Comparison of ENCODE assay signal across 8 mouse cellular contexts in genomic region chr8:86873151-86873550, GRCm38 (mm10). TPM values are rescaled to one million over a fixed set of nuclear protein-coding genes. Genes with fewer than 3 reads are reported as not detected.
DNase-seq lines count a peak whose midpoint lies in the region; ATAC-seq and TF ChIP-seq lines count a peak whose summit lies in the region.

No protein-coding gene starts in this region.

- H3K36me3 ChIP-seq in hindbrain, embryonic 15.5 days: no peaks in the 10 kb centered on the region
- H3K36me3 ChIP-seq in hindbrain, embryonic 10.5 days: peaks cover 18% of the 10 kb centered on the region
- no peaks in the 10 kb centered on the region for H3K36me3 ChIP-seq in macrophage (ENCODE audit: inconsistent target)

- ATAC-seq in hindbrain, embryonic 15.5 days (ENCODE audit: low FRiP score, low read depth): peak; percentile 54; the same call in 1 of the 2 replicates

- H3K27ac ChIP-seq in hindbrain, embryonic 15.5 days (replicated peaks): peak overlapping the region; percentile 23; the same call in 1 of the 2 replicates
- no peak overlapping the region for H3K27ac ChIP-seq in hindbrain, embryonic 10.5 days
- H3K27ac ChIP-seq in macrophage: peak overlapping the region; percentile 35

- H3K9ac ChIP-seq in hindbrain, embryonic 15.5 days: no peak overlapping the region

- intact Hi-C loops in heart, postnatal 14 days (cut with DNase I): no loop called here

- no peak for TF ChIP-seq CTCF in brain, embryonic 14.5 days (IDR thresholded peaks at IDR 0.05; ENCODE audit: borderline replicate concordance, extremely low read depth, insufficient read depth, insufficient read length)

- peaks cover 44% of the 10 kb centered on the region for H3K4me1 ChIP-seq in hindbrain, embryonic 15.5 days (replicated peaks)
- H3K4me1 ChIP-seq in hindbrain, embryonic 10.5 days (replicated peaks): 0 out of 2 replicates have a peak, but pooled peaks cover 4% of the 10 kb centered on the region

- no peak overlapping the region for H3K4me2 ChIP-seq in hindbrain, embryonic 15.5 days

- H3K27me3 ChIP-seq in hindbrain, embryonic 15.5 days: no peaks in the 10 kb centered on the region
- no peaks in the 10 kb centered on the region for H3K27me3 ChIP-seq in hindbrain, embryonic 10.5 days (ENCODE audit: insufficient read depth, poor library complexity, severe bottlenecking)

- peaks cover 99% of the 10 kb centered on the region for H3K79me2 ChIP-seq in macrophage (ENCODE audit: inconsistent target)

- H3K9me3 ChIP-seq in hindbrain, embryonic 15.5 days: no peaks in the 10 kb centered on the region
- no peaks in the 10 kb centered on the region for H3K9me3 ChIP-seq in hindbrain, embryonic 10.5 days

- WGBS in hindbrain, embryonic 15.5 days: 61% methylated on average over 2 of the region's 2 CpGs
- 92% methylated on average over 2 of the region's 2 CpGs for WGBS in hindbrain, embryonic 10.5 days
- 33% methylated on average over 2 of the region's 2 CpGs for whole genome bisulfite sequencing in macrophage (ENCODE audit: missing documents)

- no peak for DNase-seq in hindbrain, embryonic 10.5 days (ENCODE audit: low spot score)
- DNase-seq in 3T3-L1 (ENCODE audit: low read depth, low spot score): peak; percentile 85
- DNase-seq in brain, embryonic 14.5 days (ENCODE audit: low read depth): peak; percentile 79
- peak; percentile 41 to 48 for DNase-seq in heart, postnatal 14 days
- no peak for DNase-seq in urinary bladder, adult 2 months (ENCODE audit: low spot score)
- no peak for DNase-seq in left cerebral cortex, adult 18-20 months (ENCODE audit: low spot score in 2 of 2)

- no peak for TF ChIP-seq POLR2A in brain, embryonic 14.5 days (IDR thresholded peaks at IDR 0.05; ENCODE audit: borderline replicate concordance, extremely low read depth, insufficient read depth, insufficient read length, poor library complexity, severe bottlenecking)

- H3K4me3 ChIP-seq in hindbrain, embryonic 15.5 days: no peak overlapping the region
- no peak overlapping the region for H3K4me3 ChIP-seq in hindbrain, embryonic 10.5 days
- no peak overlapping the region for H3K4me3 ChIP-seq in macrophage (ENCODE audit: inconsistent target)

RNA-seq across cellular contexts. Expression of gene N4bp1, which starts 11.9 kb away (rescaled TPM):
- 9.6 and 10.6 TPM in 2 replicates for polyA plus RNA-seq in hindbrain, embryonic 15.5 days (2015; fragmentation: Nextera tagmentation; extraction: Ambion mirVana)
- 9.2 and 9.6 TPM in 2 replicates for polyA plus RNA-seq in hindbrain, embryonic 10.5 days (2016; fragmentation: Nextera tagmentation; extraction: Ambion mirVana)
- polyA plus RNA-seq in brain, embryonic 14.5 days (2012; rRNA removed): 14.3 and 23.5 TPM in 2 replicates
- 10 to 100 TPM; 17.1 to 18.0 TPM for total RNA-seq in heart, postnatal 14 days (2021)
- 100 to 1,000 TPM in 21 of 26 experiments, 10 to 100 TPM in 5; 55.3 to 365 (median 171) TPM for total RNA-seq in macrophage (2018; cell fraction: chromatin; rRNA removed)
- 10 to 100 TPM; 24.5 to 94.7 (median 48.1) TPM for total RNA-seq in macrophage (2018; cell fraction: cytosol; rRNA removed)
- total RNA-seq in macrophage (2018; cell fraction: nucleus; rRNA removed): 100 to 1,000 TPM in 20 of 26 experiments, 10 to 100 TPM in 6; 49.0 to 306 (median 133) TPM
- 17.2 to 24.6 TPM (median 22.9 TPM) in 3 replicates for polyA plus RNA-seq in macrophage (2018)
- polyA plus RNA-seq in urinary bladder, adult 2 months (2012; rRNA removed): 7.3 and 11.4 TPM in 2 replicates
- total RNA-seq in left cerebral cortex, adult 18-20 months (2021): 10 to 100 TPM; 44.1 to 47.3 TPM

Comparison
In these comparisons a context has a peak if more than half of its experiments do, and no peak if none do; other contexts are left out.
1. DNase-seq: peak in 3T3-L1 (single experiment), brain, embryonic 14.5 days (single experiment) and heart, postnatal 14 days (2 of 2); none in hindbrain, embryonic 10.5 days (single experiment), urinary bladder, adult 2 months (single experiment) and left cerebral cortex, adult 18-20 months (0 of 2).